Mouse (Mus musculus) T-helper 1 cell (primary cell): ENCODE data around the gene Jmjd7.

ENCODE experiments used
- in situ Hi-C: fragments of 300-600 bp; cut with MboI, MseI; formaldehyde crosslinking; loops from one replicate; pipeline ENCODE4 v1.15.1; 2025; ENCODE audit warnings: high pct_unique_total_duplicates

The Jmjd7 gene

DNA sequence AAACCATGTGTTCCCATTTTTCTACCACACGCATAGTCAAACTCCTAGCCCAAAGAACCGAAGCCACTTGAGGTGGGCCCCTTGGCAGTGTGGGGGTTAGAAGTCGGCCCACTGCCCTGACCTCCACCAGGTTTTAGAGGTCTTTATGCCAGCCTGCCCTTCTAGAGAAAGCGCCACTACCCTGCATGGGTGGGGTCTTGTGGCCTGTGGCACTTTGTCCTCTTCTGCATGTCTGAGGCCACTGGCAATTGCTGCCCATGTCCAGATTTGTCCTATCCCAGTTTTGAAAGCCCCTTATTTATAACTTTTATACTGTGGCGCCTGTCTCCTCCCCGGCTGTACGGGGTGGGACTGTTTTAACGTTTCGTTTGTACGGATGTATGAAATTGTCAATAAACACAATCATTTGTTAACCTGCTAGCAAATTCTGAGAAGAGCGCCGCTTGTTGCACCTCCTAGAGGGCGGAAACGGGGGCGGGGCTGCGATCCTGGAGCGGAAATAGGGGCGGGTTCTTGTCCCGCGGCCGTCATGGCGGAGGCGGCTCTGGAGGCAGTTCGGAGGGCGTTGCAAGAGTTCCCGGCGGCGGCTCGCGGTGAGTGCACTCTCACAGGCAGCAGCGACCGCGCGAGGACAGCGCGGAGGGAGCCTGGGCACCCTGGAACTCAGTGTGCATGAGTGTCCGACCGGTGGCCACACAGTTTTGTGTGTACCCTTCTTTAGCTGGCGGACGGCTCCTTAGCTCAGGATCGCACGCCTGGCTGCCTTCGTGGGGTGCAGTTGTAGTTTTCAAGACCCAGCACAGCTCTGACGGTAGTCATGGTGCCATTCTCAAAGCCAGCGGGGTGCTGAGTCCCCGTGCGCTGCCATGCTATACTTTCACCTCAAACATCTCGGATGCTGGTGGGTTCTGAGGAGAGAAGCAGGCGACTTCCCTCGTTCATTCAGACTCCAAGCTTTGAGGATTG is at the start of gene Jmjd7, which contains the start of gene Gm28042:
TSS of gene Jmjd7 (plus strand) at position 500 of the 966 bp plus-strand sequence.
TSS of gene Gm28042 (plus strand) at position 510 of the 966 bp plus-strand sequence.
- in situ Hi-C loops: no loop called here

GRCm38 (mm10) chr2:119980343-119980986 is 46.8 kb upstream of the Jmjd7 start:
- in situ Hi-C loops: loop anchor here (10.0 kb wide), 1 partner anchor 484 kb away; no protein-coding TSS in a partner anchor

- in situ Hi-C loops: loop anchor here (10.0 kb wide), 1 partner anchor 483 kb away; no protein-coding TSS in a partner anchor
Measured at GRCm38 (mm10) chr2:119981631-119982030, 45.7 kb upstream of the Jmjd7 start.

- in situ Hi-C loops: loop anchor here (10.0 kb wide), 1 partner anchor 479 kb away; no protein-coding TSS in a partner anchor
Measured at GRCm38 (mm10) chr2:119985871-119986270, 41.4 kb upstream of the Jmjd7 start.

DNA sequence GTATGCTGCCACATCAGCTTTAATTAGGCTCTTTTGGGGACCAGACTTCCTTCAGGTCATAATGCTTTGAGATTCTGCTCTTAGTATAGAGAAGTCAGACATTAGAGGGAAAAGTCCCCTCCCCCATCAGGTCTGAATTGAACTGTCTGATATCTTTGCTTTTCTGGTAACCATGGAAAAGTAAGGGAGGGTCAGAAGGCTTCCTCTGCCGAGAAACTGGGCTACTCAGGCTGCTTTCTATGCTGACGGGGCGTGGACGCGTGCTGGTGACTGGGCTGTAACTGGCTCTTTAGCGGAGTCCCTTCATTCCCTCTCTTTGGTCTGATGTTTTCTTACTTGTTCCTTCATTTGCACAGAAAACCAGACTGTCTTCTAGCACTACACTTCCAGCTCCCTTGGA is 40.9 kb upstream of the Jmjd7 start:
- in situ Hi-C loops: loop anchor here (10.0 kb wide), 1 partner anchor 478 kb away; no protein-coding TSS in a partner anchor

- in situ Hi-C loops: loop anchor here (10.0 kb wide), 1 partner anchor 477 kb away; no protein-coding TSS in a partner anchor
Measured at GRCm38 (mm10) chr2:119987441-119987840, 39.8 kb upstream of the Jmjd7 start.

- in situ Hi-C loops: loop anchor here (10.0 kb wide), 1 partner anchor 476 kb away; no protein-coding TSS in a partner anchor
Measured at GRCm38 (mm10) chr2:119988952-119989351, 38.3 kb upstream of the Jmjd7 start.

- in situ Hi-C loops: no loop called here
Measured at GRCm38 (mm10) chr2:119990881-119991280, 36.4 kb upstream of the Jmjd7 start.

DNA sequence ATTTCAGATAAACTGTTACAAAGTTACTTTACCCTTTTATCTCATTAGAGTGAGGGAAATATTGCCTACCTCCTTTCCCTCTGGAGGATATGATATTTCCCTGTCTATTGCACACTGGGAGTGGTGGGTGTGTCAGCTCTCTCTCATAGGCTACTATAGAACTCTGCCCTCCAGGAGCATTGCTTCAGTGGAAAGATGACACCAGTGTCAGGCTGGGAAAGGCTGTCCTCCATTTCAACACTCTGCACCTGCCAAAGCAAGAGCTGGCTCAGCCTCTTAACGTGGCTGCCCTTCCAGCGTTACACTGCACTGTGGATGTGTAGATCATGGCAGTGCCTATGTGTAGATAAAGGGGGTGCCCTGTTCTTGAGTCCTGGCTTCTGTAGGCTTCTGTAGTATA is 34.9 kb upstream of the Jmjd7 start:
- in situ Hi-C loops: no loop called here

DNA sequence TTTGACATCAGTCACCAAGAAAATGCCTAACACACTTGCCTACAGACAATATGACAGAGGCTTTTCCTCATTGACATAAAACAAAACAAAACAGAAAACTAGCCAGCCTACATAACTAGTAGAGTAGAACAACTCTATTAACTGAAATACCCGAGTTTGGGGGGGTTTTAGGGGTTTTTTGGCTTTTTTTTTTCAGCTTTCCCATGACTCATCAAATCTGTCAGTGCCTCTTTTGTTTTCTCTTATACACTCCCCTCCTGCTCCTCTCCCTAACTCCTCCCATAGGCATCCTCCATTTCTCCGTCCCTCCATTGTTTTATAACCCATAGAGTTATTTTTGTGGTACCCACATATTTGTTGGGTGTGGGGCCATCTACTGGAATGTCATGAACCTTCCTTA is 33.8 kb upstream of the Jmjd7 start:
- in situ Hi-C loops: no loop called here

- in situ Hi-C loops: no loop called here
Measured at GRCm38 (mm10) chr2:119994839-119995238, 32.4 kb upstream of the Jmjd7 start.

DNA sequence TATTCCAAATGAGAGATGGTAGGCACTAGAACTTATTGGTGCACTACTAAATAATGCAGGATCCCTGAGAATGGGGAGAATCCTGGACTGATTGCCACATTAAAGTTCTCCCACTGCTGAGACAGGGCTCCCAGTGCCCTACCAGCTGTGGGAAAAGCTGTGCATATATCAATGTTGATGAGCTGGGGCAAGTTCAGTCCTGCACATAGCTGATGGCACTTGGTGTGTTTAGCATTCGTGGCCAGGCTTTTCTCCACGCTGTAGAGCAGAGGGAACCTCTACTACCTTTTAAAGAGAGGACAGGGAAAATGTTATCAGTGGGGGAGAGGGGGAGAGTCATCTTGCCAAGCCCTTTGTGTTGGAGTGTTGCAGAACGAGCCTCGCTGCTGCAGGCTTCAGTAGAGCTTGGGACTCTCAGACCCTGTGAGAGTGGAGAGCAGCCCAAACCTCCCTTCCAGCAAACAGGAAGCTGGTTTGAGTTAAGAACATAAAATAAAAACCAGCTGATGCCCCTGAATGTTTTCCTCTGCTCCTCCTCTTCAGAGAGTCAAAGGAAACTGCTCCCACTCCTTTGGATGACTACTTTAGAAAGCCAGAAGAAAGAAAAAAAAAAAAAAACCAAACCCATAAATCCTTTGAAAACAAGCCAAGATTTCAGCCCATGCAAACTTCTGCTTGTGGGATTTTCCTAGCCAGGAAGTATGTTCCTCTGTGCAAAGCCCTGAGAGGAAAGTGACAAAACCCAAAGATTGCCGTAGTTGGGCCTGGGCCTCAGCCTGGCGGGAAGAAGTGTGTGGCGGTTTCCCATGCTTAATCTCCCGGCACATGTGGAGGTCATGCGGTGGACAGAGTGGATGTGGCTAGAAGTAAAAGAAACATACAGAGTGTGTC is 31.6 kb upstream of the Jmjd7 start:
- in situ Hi-C loops: no loop called here

DNA sequence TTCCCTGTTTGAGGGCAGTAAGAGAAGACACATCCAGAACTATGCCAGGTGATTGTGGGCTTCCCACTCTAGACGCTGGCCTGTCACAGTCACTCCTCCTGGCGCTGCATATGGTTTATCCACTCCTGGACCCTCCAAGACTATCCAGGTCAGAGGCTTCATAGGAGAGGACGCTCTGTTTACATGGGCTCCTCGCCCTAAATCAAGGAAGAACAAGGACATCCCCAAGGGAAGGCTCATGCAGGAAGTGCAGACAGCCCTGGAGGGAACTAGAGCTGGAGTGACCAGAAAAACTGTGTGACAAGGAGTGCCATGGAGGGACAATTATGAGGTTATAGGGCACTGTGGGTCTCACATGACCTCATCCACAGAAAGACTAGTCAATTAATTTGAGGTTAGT is 29.9 kb upstream of the Jmjd7 start:
- in situ Hi-C loops: no loop called here

DNA sequence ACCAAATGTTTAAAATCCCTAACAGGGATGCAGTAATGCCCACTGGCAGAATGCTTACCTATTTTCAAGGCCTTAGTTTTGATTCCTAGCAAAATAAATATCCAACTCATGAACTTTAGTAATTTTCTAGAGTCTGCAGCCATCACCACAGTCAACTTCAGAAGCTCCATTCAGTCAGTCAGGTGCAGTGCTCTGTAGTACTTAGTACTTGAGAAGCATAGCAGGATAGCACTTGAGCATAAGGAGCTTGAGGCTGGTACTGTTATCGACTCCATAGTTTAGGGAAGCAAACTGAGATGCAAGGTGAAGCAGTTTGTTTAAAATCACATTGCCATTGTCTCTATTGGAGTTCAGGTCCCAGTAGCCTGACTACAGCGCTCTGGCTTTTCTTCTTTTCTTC is 27.6 kb upstream of the Jmjd7 start:
- in situ Hi-C loops: no loop called here

GRCm38 (mm10) chr2:120000882-120001584 is 26.2 kb upstream of the Jmjd7 start:
- in situ Hi-C loops: no loop called here

- in situ Hi-C loops: no loop called here
Measured at GRCm38 (mm10) chr2:120001956-120002355, 25.3 kb upstream of the Jmjd7 start.

DNA sequence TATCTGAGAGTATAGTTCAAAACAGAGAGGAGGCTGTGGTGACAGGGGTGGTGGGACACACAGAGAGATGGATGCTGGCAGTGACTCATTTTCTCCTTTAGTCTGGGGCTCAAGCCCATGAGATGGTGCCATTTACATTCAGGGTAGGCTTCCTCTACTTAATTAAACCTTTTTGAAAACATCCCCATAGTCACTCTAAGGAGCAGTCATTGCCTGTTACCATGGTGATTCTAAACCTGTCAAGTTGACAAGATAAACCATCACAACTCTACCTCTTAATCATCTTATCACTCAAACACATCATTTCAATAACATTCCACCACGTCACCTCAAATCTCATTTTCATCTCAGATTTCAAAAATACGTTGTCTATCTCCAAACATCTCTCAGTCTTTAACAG is 23.3 kb upstream of the Jmjd7 start:
- in situ Hi-C loops: no loop called here

DNA sequence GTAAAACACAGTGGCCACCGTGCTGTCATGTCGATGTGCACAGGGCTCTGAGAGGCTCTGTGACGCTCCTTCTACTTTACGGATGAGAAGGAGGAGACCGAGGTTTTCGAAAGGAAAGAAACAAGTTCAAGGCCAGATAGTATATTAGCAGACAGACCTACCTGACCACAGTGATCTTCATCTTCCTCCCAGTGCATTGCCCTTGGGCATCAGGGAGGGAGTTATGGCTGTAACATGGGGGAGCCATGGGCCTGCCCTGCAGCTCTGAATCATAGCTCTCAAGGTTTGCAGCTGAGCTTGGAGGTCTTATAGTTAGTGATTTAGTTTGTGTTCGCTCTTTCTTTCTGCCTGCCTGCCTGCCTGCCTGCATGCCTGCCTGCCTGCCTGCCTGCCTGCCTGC is 20.6 kb upstream of the Jmjd7 start:
- in situ Hi-C loops: no loop called here

GRCm38 (mm10) chr2:120007680-120008210 is 19.5 kb upstream of the Jmjd7 start:
- in situ Hi-C loops: no loop called here

DNA sequence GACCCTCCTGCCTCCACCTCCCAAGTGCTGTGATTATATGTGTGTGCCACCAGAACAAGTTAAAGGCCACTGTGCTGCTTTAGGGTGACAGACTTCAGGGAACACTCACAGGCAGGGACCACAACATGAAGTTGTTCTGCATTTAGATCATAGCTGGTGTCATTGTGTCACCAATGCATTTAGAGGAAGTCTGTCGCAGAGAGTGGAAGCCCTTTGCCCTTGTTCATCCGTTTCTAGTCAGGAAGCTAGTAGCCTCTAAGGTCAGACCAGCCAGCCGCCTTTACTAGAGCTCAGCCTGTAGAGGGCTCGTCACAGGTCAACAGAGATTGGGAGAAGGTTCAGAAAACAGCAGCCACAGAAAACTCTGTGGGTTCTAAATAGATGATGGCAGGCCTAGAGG is 18.6 kb upstream of the Jmjd7 start:
- in situ Hi-C loops: no loop called here
